Mouse (Mus musculus) olfactory bulb, adult 2 months (tissue): ENCODE measurements at regions not wholly inside any gene's neighbourhood (a gene's known extent, or its start where the extent isn't known, plus 50 kb on each side); places are given as distances from the start of the nearest gene placed in this dataset.

ENCODE experiments used
- CTCF ChIP-seq: fragments of 200-500 bp; IDR thresholded peaks from 2 replicates; pipeline ENCODE4 v1.5.1; 2012; ENCODE audit warnings: low read depth, mild to moderate bottlenecking, low read length, moderate library complexity; ENCODE audit not compliant: insufficient read depth
- POLR2A ChIP-seq: fragments of 200-500 bp; IDR thresholded peaks from 2 replicates; pipeline ENCODE4 v1.6.1; 2012; ENCODE audit warnings: mild to moderate bottlenecking, low read depth, low read length, moderate library complexity; ENCODE audit not compliant: insufficient read depth

DNA sequence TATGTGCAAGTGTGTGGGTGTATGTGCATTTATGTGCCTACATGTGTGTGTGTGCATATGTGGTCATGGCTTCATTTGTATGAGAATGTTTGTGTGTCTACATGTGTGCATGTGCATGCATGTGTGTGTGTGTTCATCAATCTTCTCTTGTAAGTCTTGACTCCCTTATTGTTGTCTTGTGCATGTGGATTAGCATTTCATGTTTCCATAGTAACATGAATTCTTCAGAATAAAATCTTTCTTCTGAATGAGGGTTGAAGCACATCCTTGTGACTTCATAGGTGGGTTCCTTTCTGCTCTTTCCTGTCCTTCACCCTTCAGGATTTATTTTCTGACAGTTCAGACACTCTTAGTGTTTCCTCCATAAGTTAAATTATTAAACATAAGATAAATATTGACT, 814.8 kb downstream of the Car8 start:
- no peak for TF ChIP-seq CTCF
- no peak for TF ChIP-seq POLR2A
